Mouse (Mus musculus) MEL (cell line): ENCODE data around the gene Gm20388.

ENCODE experiments used
- CHD2 ChIP-seq: IDR thresholded peaks from 2 replicates; pipeline ENCODE4 v1.6.1; 2011; ENCODE audit warnings: low read length, improper control_type of control experiment
- CTCF ChIP-seq, 3 experiments: IDR thresholded peaks in 2 of 3; conservative IDR thresholded peaks in 1 of 3; 2 replicates each; pipeline ENCODE4 v1.5.1; 2011 to 2012; ENCODE audit warnings: low read length in 3 of 3, low read depth in 2 of 3, mild to moderate bottlenecking in 2 of 3, improper control_type of control experiment in 1 of 3, inconsistent platforms in 1 of 3, mixed read lengths in 1 of 3, moderate library complexity in 1 of 3; ENCODE audit not compliant: control insufficient read depth in 1 of 3, insufficient read depth in 1 of 3, poor library complexity in 1 of 3, severe bottlenecking in 1 of 3
- ELF1 ChIP-seq: IDR thresholded peaks from 2 replicates; pipeline ENCODE4 v1.6.1; 2014; ENCODE audit warnings: low read depth, mild to moderate bottlenecking, inconsistent platforms, low read length, improper control_type of control experiment, moderate library complexity
- EP300 ChIP-seq, 2 experiments: IDR thresholded peaks; 2 replicates each; pipeline ENCODE4 v1.6.1; 2011; ENCODE audit warnings: improper control_type of control experiment in 2 of 2, low read length in 2 of 2, low read depth in 1 of 2, mild to moderate bottlenecking in 1 of 2
- HCFC1 ChIP-seq: IDR thresholded peaks from 2 replicates; pipeline ENCODE4 v1.6.1; 2012; ENCODE audit warnings: low read depth, mild to moderate bottlenecking, inconsistent platforms, low read length, improper control_type of control experiment, moderate library complexity
- JUND ChIP-seq: IDR thresholded peaks from 2 replicates; pipeline ENCODE4 v1.6.1; 2011; ENCODE audit warnings: low read depth, mild to moderate bottlenecking, improper control_type of control experiment, low read length
- KAT2A ChIP-seq: conservative IDR thresholded peaks from 2 replicates; pipeline ENCODE4 v1.6.1; 2012; ENCODE audit warnings: low read depth, low read length, improper control_type of control experiment, inconsistent platforms
- MAZ ChIP-seq: IDR thresholded peaks from 2 replicates; pipeline ENCODE4 v1.6.1; 2012; ENCODE audit warnings: low read depth, mild to moderate bottlenecking, inconsistent platforms, low read length, improper control_type of control experiment
- MYC ChIP-seq: IDR thresholded peaks from 2 replicates; pipeline ENCODE4 v1.6.1; 2011; ENCODE audit warnings: low read depth, mild to moderate bottlenecking, low read length, improper control_type of control experiment, moderate library complexity
- POLR2A ChIP-seq, 2 experiments: IDR thresholded peaks; 2 replicates each; pipeline ENCODE4 v1.6.1; 2011 to 2012; ENCODE audit warnings: low read length in 2 of 2, mild to moderate bottlenecking in 2 of 2, control low read depth in 1 of 2, improper control_type of control experiment in 1 of 2, low read depth in 1 of 2, moderate library complexity in 1 of 2; ENCODE audit not compliant: control insufficient read depth in 1 of 2, insufficient read depth in 1 of 2, poor library complexity in 1 of 2
- POLR2AphosphoS2 ChIP-seq: IDR thresholded peaks from 2 replicates; pipeline ENCODE4 v1.6.1; 2011; ENCODE audit warnings: low read length, improper control_type of control experiment
- RAD21 ChIP-seq: IDR thresholded peaks from 2 replicates; pipeline ENCODE4 v1.6.1; 2011; ENCODE audit warnings: mild to moderate bottlenecking, low read depth, low read length, improper control_type of control experiment
- ZMIZ1 ChIP-seq: IDR thresholded peaks from 2 replicates; pipeline ENCODE4 v1.6.1; 2012; ENCODE audit warnings: low read depth, mild to moderate bottlenecking, inconsistent platforms, low read length, improper control_type of control experiment, moderate library complexity

GRCm38 (mm10) chr8:121609251-121609650 lies 1698.6 kb downstream of the Gm20388 start:
- TF ChIP-seq EP300 (IDR thresholded peaks at IDR 0.05; ENCODE audit: low read depth in 1 of 2, low read length in 2 of 2) (no peak), HCFC1 (no peak), MAZ (no peak), CTCF (IDR thresholded peaks at IDR 0.05 in 2 of 3, conservative IDR thresholded peaks at IDR 0.05 in 1 of 3; ENCODE audit: control insufficient read depth in 1 of 3, insufficient read depth in 1 of 3, low read depth in 2 of 3, low read length in 3 of 3, poor library complexity in 1 of 3, severe bottlenecking in 1 of 3) (no peak), ELF1 (no peak), POLR2A (IDR thresholded peaks at IDR 0.05; ENCODE audit: control insufficient read depth in 1 of 2, insufficient read depth in 1 of 2, low read depth in 1 of 2, low read length in 2 of 2, poor library complexity in 1 of 2) (no peak), MYC (no peak), CHD2 (no peak), JUND (no peak), ZMIZ1 (no peak), RAD21 (no peak), POLR2AphosphoS2 (no peak), KAT2A (no peak)
